Mouse (Mus musculus) heart, postnatal 0 days (tissue): Measurements from ENCODE around the gene Cdk1.

Experiments used
- CTCF ChIP-seq: IDR thresholded peaks from 2 replicates; pipeline ENCODE4 v1.5.1; 2016; ENCODE audit warnings: antibody characterized with exemption, control low read depth, low read depth
- EP300 ChIP-seq: IDR thresholded peaks from 2 replicates; pipeline ENCODE4 v1.6.1; 2016; ENCODE audit warnings: antibody characterized with exemption, low read depth

- TF ChIP-seq CTCF, result no peak
- TF ChIP-seq EP300, result no peak
These were observed 13.5 kb upstream of the Cdk1 start for GRCm38 (mm10) chr10:69366208-69366607.
